Mouse (Mus musculus) 3T3-L1 (cell line): Measurements from ENCODE around the gene Vmn1r132.
"Not testable (repeated sequence)": the region's sequence is repeated elsewhere in the genome, so short reads cannot be mapped to it uniquely, and the experiment has no call there.

Experiments
- DNase-seq: peaks from one replicate; pipeline ENCODE4 v3.0.0-alpha.2; 2015; ENCODE audit warnings: low read depth, low spot score

Gene Vmn1r132

GRCm38 (mm10) chr7:21613792-21614191 lies at the start of gene Vmn1r132:
TSS of gene Vmn1r132 (plus strand) at chr7:21614092.
- DNase-seq = not testable (repeated sequence)
